Mouse (Mus musculus): ENCODE results near the gene Ost4. TPM values are rescaled to one million over a fixed set of nuclear protein-coding genes. Genes with fewer than 3 reads are reported as not detected.
A peak's percentile ranks its signal among the peaks of the same experiment; 100 is the strongest.

Ost4 gene
- 311 and 346 TPM in 2 replicates for polyA plus RNA-seq (2015; fragmentation: Nextera tagmentation; extraction: Ambion mirVana)

- Histone ChIP-seq H3K27ac (ENCODE audit: low read length) (peak within 1 kb of the TSS; percentile 94), H3K27me3 (ENCODE audit: control insufficient read depth, insufficient read depth, low read depth, low read length) (no peaks in the 10 kb centered on the region), H3K9me3 (replicated peaks; ENCODE audit: control insufficient read depth, low read length) (no peaks in the 10 kb centered on the region), H3K9ac (ENCODE audit: low read depth, low read length) (peak within 1 kb of the TSS; percentile 87), H3K4me1 (ENCODE audit: control insufficient read depth, low read depth, low read length) (peaks cover 22% of the 10 kb centered on the region), H3K36me3 (ENCODE audit: control insufficient read depth, insufficient read depth) (peaks cover 10% of the 10 kb centered on the region), H3K4me3 (ENCODE audit: low read depth, low read length) (peak within 1 kb of the TSS; percentile 74), H3K4me2 (ENCODE audit: low read depth, low read length) (peak within 1 kb of the TSS; percentile 97)
- ATAC-seq (ENCODE audit: low read depth): peak; percentile 96
- WGBS (ENCODE audit: insufficient replicate concordance): under 1% methylated on average over 58 of the region's 58 CpGs
Observed at GRCm38 (mm10) chr5:30907413-30908059, at the start of gene Ost4. TSS of gene Ost4 (minus strand) at chr5:30907788.

- ATAC-seq (ENCODE audit: low read depth): no peak
- 83% methylated on average over 6 of the region's 6 CpGs for WGBS (ENCODE audit: insufficient replicate concordance)
- no peak overlapping the region for H3K9ac ChIP-seq (ENCODE audit: low read depth, low read length)
- H3K9me3 ChIP-seq (replicated peaks; ENCODE audit: control insufficient read depth, low read length): no peaks in the 10 kb centered on the region
- H3K36me3 ChIP-seq (ENCODE audit: control insufficient read depth, insufficient read depth): peaks cover 27% of the 10 kb centered on the region
- H3K27me3 ChIP-seq (ENCODE audit: control insufficient read depth, insufficient read depth, low read depth, low read length): no peaks in the 10 kb centered on the region
- no peak overlapping the region for H3K27ac ChIP-seq (ENCODE audit: low read length)
- peaks cover 21% of the 10 kb centered on the region for H3K4me1 ChIP-seq (ENCODE audit: control insufficient read depth, low read depth, low read length)
- H3K4me3 ChIP-seq (ENCODE audit: low read depth, low read length): no peak overlapping the region
- H3K4me2 ChIP-seq (ENCODE audit: low read depth, low read length): no peak overlapping the region
Observed at GRCm38 (mm10) chr5:30955751-30956150, 48.2 kb upstream of the Ost4 start.

- WGBS (ENCODE audit: insufficient replicate concordance): 84% methylated on average over 9 of the region's 9 CpGs
- no peak overlapping the region for H3K27ac ChIP-seq (ENCODE audit: low read length)
- H3K36me3 ChIP-seq (ENCODE audit: control insufficient read depth, insufficient read depth): peaks cover 27% of the 10 kb centered on the region
Observed at GRCm38 (mm10) chr5:30954556-30954955, 47.0 kb upstream of the Ost4 start.

GRCm38 (mm10) chr5:30954065-30954464 lies 46.5 kb upstream of the Ost4 start:
- Histone ChIP-seq H3K4me1 (ENCODE audit: control insufficient read depth, low read depth, low read length) (peaks cover 22% of the 10 kb centered on the region), H3K4me3 (ENCODE audit: low read depth, low read length) (no peak overlapping the region), H3K36me3 (ENCODE audit: control insufficient read depth, insufficient read depth) (peaks cover 27% of the 10 kb centered on the region), H3K27me3 (ENCODE audit: control insufficient read depth, insufficient read depth, low read depth, low read length) (no peaks in the 10 kb centered on the region), H3K4me2 (ENCODE audit: low read depth, low read length) (no peak overlapping the region), H3K9me3 (replicated peaks; ENCODE audit: control insufficient read depth, low read length) (no peaks in the 10 kb centered on the region), H3K9ac (ENCODE audit: low read depth, low read length) (no peak overlapping the region), H3K27ac (ENCODE audit: low read length) (no peak overlapping the region)
- WGBS (ENCODE audit: insufficient replicate concordance): 84% methylated on average over 6 of the region's 6 CpGs
- ATAC-seq (ENCODE audit: low read depth): no peak

More at GRCm38 (mm10) chr5:30954556-30954955, 47.0 kb upstream of the Ost4 start:
- Histone ChIP-seq H3K4me1 (ENCODE audit: control insufficient read depth, low read depth, low read length) (peaks cover 22% of the 10 kb centered on the region), H3K4me3 (ENCODE audit: low read depth, low read length) (no peak overlapping the region), H3K9me3 (replicated peaks; ENCODE audit: control insufficient read depth, low read length) (no peaks in the 10 kb centered on the region), H3K9ac (ENCODE audit: low read depth, low read length) (no peak overlapping the region), H3K4me2 (ENCODE audit: low read depth, low read length) (no peak overlapping the region), H3K27me3 (ENCODE audit: control insufficient read depth, insufficient read depth, low read depth, low read length) (no peaks in the 10 kb centered on the region)
- no peak for ATAC-seq (ENCODE audit: low read depth)

GRCm38 (mm10) chr5:30952551-30952950 lies 45.0 kb upstream of the Ost4 start:
- H3K4me1 ChIP-seq (ENCODE audit: control insufficient read depth, low read depth, low read length): peaks cover 12% of the 10 kb centered on the region
- peaks cover 21% of the 10 kb centered on the region for H3K36me3 ChIP-seq (ENCODE audit: control insufficient read depth, insufficient read depth)
- 62% methylated on average over 5 of the region's 5 CpGs for WGBS (ENCODE audit: insufficient replicate concordance)
- ATAC-seq (ENCODE audit: low read depth): no peak
- no peak overlapping the region for H3K4me2 ChIP-seq (ENCODE audit: low read depth, low read length)
- no peak overlapping the region for H3K27ac ChIP-seq (ENCODE audit: low read length)
- no peak overlapping the region for H3K9ac ChIP-seq (ENCODE audit: low read depth, low read length)
- H3K4me3 ChIP-seq (ENCODE audit: low read depth, low read length): no peak overlapping the region
- no peaks in the 10 kb centered on the region for H3K9me3 ChIP-seq (replicated peaks; ENCODE audit: control insufficient read depth, low read length)
- H3K27me3 ChIP-seq (ENCODE audit: control insufficient read depth, insufficient read depth, low read depth, low read length): no peaks in the 10 kb centered on the region

- Histone ChIP-seq H3K4me2 (ENCODE audit: low read depth, low read length) (no peak overlapping the region), H3K36me3 (ENCODE audit: control insufficient read depth, insufficient read depth) (peaks cover 20% of the 10 kb centered on the region), H3K9me3 (replicated peaks; ENCODE audit: control insufficient read depth, low read length) (no peaks in the 10 kb centered on the region), H3K9ac (ENCODE audit: low read depth, low read length) (no peak overlapping the region), H3K4me1 (ENCODE audit: control insufficient read depth, low read depth, low read length) (peaks cover 12% of the 10 kb centered on the region), H3K4me3 (ENCODE audit: low read depth, low read length) (no peak overlapping the region), H3K27ac (ENCODE audit: low read length) (no peak overlapping the region), H3K27me3 (ENCODE audit: control insufficient read depth, insufficient read depth, low read depth, low read length) (no peaks in the 10 kb centered on the region)
- no peak for ATAC-seq (ENCODE audit: low read depth)
- 66% methylated on average over 6 of the region's 6 CpGs for WGBS (ENCODE audit: insufficient replicate concordance)
Observed at GRCm38 (mm10) chr5:30951706-30952105, 44.1 kb upstream of the Ost4 start.

- Histone ChIP-seq H3K9ac (ENCODE audit: low read depth, low read length) (no peak overlapping the region), H3K27ac (ENCODE audit: low read length) (no peak overlapping the region), H3K27me3 (ENCODE audit: control insufficient read depth, insufficient read depth, low read depth, low read length) (peaks cover 1% of the 10 kb centered on the region; the same call in 1 of the 2 replicates), H3K4me2 (ENCODE audit: low read depth, low read length) (peak overlapping the region; percentile 95), H3K9me3 (replicated peaks; ENCODE audit: control insufficient read depth, low read length) (no peaks in the 10 kb centered on the region), H3K36me3 (ENCODE audit: control insufficient read depth, insufficient read depth) (peaks cover 19% of the 10 kb centered on the region), H3K4me1 (ENCODE audit: control insufficient read depth, low read depth, low read length) (peaks cover 12% of the 10 kb centered on the region), H3K4me3 (ENCODE audit: low read depth, low read length) (peak overlapping the region; percentile 12; the same call in 1 of the 2 replicates)
- WGBS (ENCODE audit: insufficient replicate concordance): 93% methylated on average over 2 of the region's 2 CpGs
- ATAC-seq (ENCODE audit: low read depth): no peak
Observed at GRCm38 (mm10) chr5:30950922-30951321, 43.3 kb upstream of the Ost4 start.

- no peaks in the 10 kb centered on the region for H3K9me3 ChIP-seq (replicated peaks; ENCODE audit: control insufficient read depth, low read length)
- peak overlapping the region; percentile 59 for H3K27ac ChIP-seq (ENCODE audit: low read length)
- peaks cover 15% of the 10 kb centered on the region for H3K36me3 ChIP-seq (ENCODE audit: control insufficient read depth, insufficient read depth)
- H3K4me2 ChIP-seq (ENCODE audit: low read depth, low read length): peak overlapping the region; percentile 95
- H3K4me1 ChIP-seq (ENCODE audit: control insufficient read depth, low read depth, low read length): peaks cover 12% of the 10 kb centered on the region
- ATAC-seq (ENCODE audit: low read depth): no peak
- WGBS (ENCODE audit: insufficient replicate concordance): 63% methylated on average over 4 of the region's 4 CpGs
- H3K9ac ChIP-seq (ENCODE audit: low read depth, low read length): peak overlapping the region; percentile 82
- peak overlapping the region; percentile 84 for H3K4me3 ChIP-seq (ENCODE audit: low read depth, low read length)
- H3K27me3 ChIP-seq (ENCODE audit: control insufficient read depth, insufficient read depth, low read depth, low read length): peaks cover 6% of the 10 kb centered on the region
Observed at GRCm38 (mm10) chr5:30950451-30950850, 42.9 kb upstream of the Ost4 start.

GRCm38 (mm10) chr5:30949654-30950326 lies 42.2 kb upstream of the Ost4 start:
- no peaks in the 10 kb centered on the region for H3K9me3 ChIP-seq (replicated peaks; ENCODE audit: control insufficient read depth, low read length)
- H3K4me2 ChIP-seq (ENCODE audit: low read depth, low read length): peak overlapping the region; percentile 95
- under 1% methylated on average over 31 of the region's 31 CpGs for WGBS (ENCODE audit: insufficient replicate concordance)
- peaks cover 12% of the 10 kb centered on the region for H3K27me3 ChIP-seq (ENCODE audit: control insufficient read depth, insufficient read depth, low read depth, low read length)
- H3K4me1 ChIP-seq (ENCODE audit: control insufficient read depth, low read depth, low read length): peaks cover 15% of the 10 kb centered on the region
- peak overlapping the region; percentile 84 for H3K4me3 ChIP-seq (ENCODE audit: low read depth, low read length)
- H3K36me3 ChIP-seq (ENCODE audit: control insufficient read depth, insufficient read depth): peaks cover 10% of the 10 kb centered on the region
- ATAC-seq (ENCODE audit: low read depth): peak; percentile 89
- peak overlapping the region; percentile 59 for H3K27ac ChIP-seq (ENCODE audit: low read length)
- peak overlapping the region; percentile 82 for H3K9ac ChIP-seq (ENCODE audit: low read depth, low read length)

All from liver, embryonic 16.5 days (tissue).